Mouse (Mus musculus): ENCODE results near the gene Olfr69. TPM values are rescaled to one million over a fixed set of nuclear protein-coding genes. Genes with fewer than 3 reads are reported as not detected.

Gene Olfr69
- total and polyA plus RNA-seq, 3 experiments = not detected

Other genes with a start within 250 kb of the Olfr69 start
Only the 30 nearest of the 32 such genes appear.
- gene Olfr613, start 223.5 kb downstream of the Olfr69 start, total RNA-seq (2021) = not detected
- not detected in 2 replicates for gene Olfr613, start 223.5 kb downstream of the Olfr69 start, polyA plus RNA-seq (2012; rRNA removed)
- not detected for gene Olfr615, start 215.5 kb downstream of the Olfr69 start, total RNA-seq (2021)
- not detected in 2 replicates for gene Olfr615, start 215.5 kb downstream of the Olfr69 start, polyA plus RNA-seq (2012; rRNA removed)
- gene Olfr616, start 202.5 kb downstream of the Olfr69 start, total RNA-seq (2021) = not detected
- gene Olfr616, start 202.5 kb downstream of the Olfr69 start, polyA plus RNA-seq (2012; rRNA removed) = not detected in 2 replicates
- not detected for gene Olfr617, start 198.5 kb downstream of the Olfr69 start, total RNA-seq (2021)
- not detected in 2 replicates for gene Olfr617, start 198.5 kb downstream of the Olfr69 start, polyA plus RNA-seq (2012; rRNA removed)
- gene Olfr618, start 181.5 kb downstream of the Olfr69 start, total RNA-seq (2021) = not detected
- gene Olfr618, start 181.5 kb downstream of the Olfr69 start, polyA plus RNA-seq (2012; rRNA removed) = not detected in 2 replicates
- not detected for gene Olfr619, start 171.0 kb downstream of the Olfr69 start, total RNA-seq (2021)
- not detected in 2 replicates for gene Olfr619, start 171.0 kb downstream of the Olfr69 start, polyA plus RNA-seq (2012; rRNA removed)
- not detected for gene Olfr620, start 159.1 kb downstream of the Olfr69 start, total RNA-seq (2021)
- gene Olfr620, start 159.1 kb downstream of the Olfr69 start, polyA plus RNA-seq (2012; rRNA removed) = not detected in 2 replicates
- not detected for gene Olfr622, start 128.9 kb downstream of the Olfr69 start, total RNA-seq (2021)
- gene Olfr622, start 128.9 kb downstream of the Olfr69 start, polyA plus RNA-seq (2012; rRNA removed) = not detected in 2 replicates
- gene Olfr623, start 107.9 kb downstream of the Olfr69 start, total RNA-seq (2021) = not detected
- gene Olfr623, start 107.9 kb downstream of the Olfr69 start, polyA plus RNA-seq (2012; rRNA removed) = not detected in 2 replicates
- not detected for gene Olfr624, start 100.4 kb downstream of the Olfr69 start, total RNA-seq (2021)
- not detected in 2 replicates for gene Olfr624, start 100.4 kb downstream of the Olfr69 start, polyA plus RNA-seq (2012; rRNA removed)
- not detected for gene Olfr625-ps1, start 88.9 kb downstream of the Olfr69 start, total RNA-seq (2021)
- not detected in 2 replicates for gene Olfr625-ps1, start 88.9 kb downstream of the Olfr69 start, polyA plus RNA-seq (2012; rRNA removed)
- not detected for gene Olfr243, start 56.9 kb downstream of the Olfr69 start, total RNA-seq (2021)
- not detected in 2 replicates for gene Olfr243, start 56.9 kb downstream of the Olfr69 start, polyA plus RNA-seq (2012; rRNA removed)
- not detected for gene Olfr628, start 41.2 kb downstream of the Olfr69 start, total RNA-seq (2021)
- not detected in 2 replicates for gene Olfr628, start 41.2 kb downstream of the Olfr69 start, polyA plus RNA-seq (2012; rRNA removed)
- not detected for gene Olfr629, start 26.7 kb downstream of the Olfr69 start, total RNA-seq (2021)
- gene Olfr629, start 26.7 kb downstream of the Olfr69 start, polyA plus RNA-seq (2012; rRNA removed) = not detected in 2 replicates
- not detected for gene Olfr630, start 14.3 kb downstream of the Olfr69 start, total RNA-seq (2021)
- not detected in 2 replicates for gene Olfr630, start 14.3 kb downstream of the Olfr69 start, polyA plus RNA-seq (2012; rRNA removed)
- gene Olfr68, start 8.1 kb upstream of the Olfr69 start, total RNA-seq (2021) = not detected
- not detected in 2 replicates for gene Olfr68, start 8.1 kb upstream of the Olfr69 start, polyA plus RNA-seq (2012; rRNA removed)
- not detected for gene Olfr67, start 20.2 kb upstream of the Olfr69 start, total RNA-seq (2021)
- gene Olfr67, start 20.2 kb upstream of the Olfr69 start, polyA plus RNA-seq (2012; rRNA removed) = not detected in 2 replicates
- 100 to 1,000 TPM; 120 to 218 TPM for gene Hbb-bt, start 42.4 kb upstream of the Olfr69 start, total RNA-seq (2021)
- 48.3 and 61.8 TPM in 2 replicates for gene Hbb-bt, start 42.4 kb upstream of the Olfr69 start, polyA plus RNA-seq (2012; rRNA removed)
- 1,000 to 10,000 TPM; 1,531 to 2,097 TPM for gene Hbb-bs, start 56.5 kb upstream of the Olfr69 start, total RNA-seq (2021)
- gene Hbb-bs, start 56.5 kb upstream of the Olfr69 start, polyA plus RNA-seq (2012; rRNA removed) = 569 and 814 TPM in 2 replicates
- gene Hbb-bh2, start 68.9 kb upstream of the Olfr69 start, total RNA-seq (2021) = not detected
- not detected in 2 replicates for gene Hbb-bh2, start 68.9 kb upstream of the Olfr69 start, polyA plus RNA-seq (2012; rRNA removed)
- gene Hbb-bh1, start 71.6 kb upstream of the Olfr69 start, total RNA-seq (2021) = not detected
- not detected in 2 replicates for gene Hbb-bh1, start 71.6 kb upstream of the Olfr69 start, polyA plus RNA-seq (2012; rRNA removed)
- gene Hbb-y, start 81.6 kb upstream of the Olfr69 start, total RNA-seq (2021) = not detected
- gene Hbb-y, start 81.6 kb upstream of the Olfr69 start, polyA plus RNA-seq (2012; rRNA removed) = not detected in 2 replicates
- not detected for gene Olfr66, start 114.7 kb upstream of the Olfr69 start, total RNA-seq (2021)
- gene Olfr66, start 114.7 kb upstream of the Olfr69 start, polyA plus RNA-seq (2012; rRNA removed) = not detected in 2 replicates
- not detected for gene Olfr64, start 122.9 kb upstream of the Olfr69 start, total RNA-seq (2021)
- gene Olfr64, start 122.9 kb upstream of the Olfr69 start, polyA plus RNA-seq (2012; rRNA removed) = not detected in 2 replicates
- gene Olfr65, start 131.9 kb upstream of the Olfr69 start, total RNA-seq (2021) = not detected
- not detected in 2 replicates for gene Olfr65, start 131.9 kb upstream of the Olfr69 start, polyA plus RNA-seq (2012; rRNA removed)
- gene Olfr631, start 157.2 kb upstream of the Olfr69 start, total RNA-seq (2021) = not detected
- gene Olfr631, start 157.2 kb upstream of the Olfr69 start, polyA plus RNA-seq (2012; rRNA removed) = not detected in 2 replicates
- gene Olfr632, start 162.8 kb upstream of the Olfr69 start, total RNA-seq (2021) = not detected
- gene Olfr632, start 162.8 kb upstream of the Olfr69 start, polyA plus RNA-seq (2012; rRNA removed) = not detected in 2 replicates
- not detected for gene Olfr633, start 172.8 kb upstream of the Olfr69 start, total RNA-seq (2021)
- not detected in 2 replicates for gene Olfr633, start 172.8 kb upstream of the Olfr69 start, polyA plus RNA-seq (2012; rRNA removed)
- gene Olfr635, start 199.6 kb upstream of the Olfr69 start, total RNA-seq (2021) = not detected
- gene Olfr635, start 199.6 kb upstream of the Olfr69 start, polyA plus RNA-seq (2012; rRNA removed) = not detected in 2 replicates
- not detected for gene Olfr638, start 227.2 kb upstream of the Olfr69 start, total RNA-seq (2021)
- not detected in 2 replicates for gene Olfr638, start 227.2 kb upstream of the Olfr69 start, polyA plus RNA-seq (2012; rRNA removed)

Data from adrenal gland, adult 2 months (tissue).